Mouse (Mus musculus) gonadal fat pad, adult 2 months (tissue): ENCODE data around the gene Afdn. TPM values are rescaled to one million over a fixed set of nuclear protein-coding genes. Genes with fewer than 3 reads are reported as not detected.
"Not testable (repeated sequence)": the region's sequence is repeated elsewhere in the genome, so short reads cannot be mapped to it uniquely, and the experiment has no call there.

ENCODE experiments used
- DNase-seq: peaks from one replicate; pipeline ENCODE4 v3.0.0-alpha.2; 2012; ENCODE audit warnings: low read depth
- polyA plus RNA-seq: library from polyadenylated mRNA; depleted of rRNA; stranded (reverse); fragments of >200 nt; gene quantifications from 2 replicates; pipeline ENCODE4 v1.2.3, GENCODE M21; 2012

Gene Afdn
- polyA plus RNA-seq, 1 experiment: 59.9 TPM

- peak; percentile 80 for DNase-seq
These were observed 113.9 kb downstream of the Afdn start for GRCm38 (mm10) chr17:13874245-13874644.

DNA sequence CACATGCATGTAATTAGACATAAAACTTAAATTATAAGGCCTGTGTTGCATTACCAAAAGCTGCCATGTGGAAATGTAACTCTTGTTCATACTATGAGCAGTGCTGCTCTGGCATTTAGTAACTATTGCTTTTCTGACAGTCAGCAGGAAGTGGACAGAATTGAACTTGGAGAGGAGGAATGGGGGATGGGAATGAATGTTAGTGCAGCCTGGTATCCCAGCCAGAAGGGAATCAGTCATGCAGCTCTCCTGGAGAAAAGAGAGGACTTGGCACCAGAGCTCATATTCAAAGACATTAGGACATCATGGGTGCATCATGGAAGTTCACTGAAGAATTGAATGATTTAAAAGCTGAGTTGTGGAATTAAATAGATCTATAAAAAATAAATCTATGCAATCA lies 117.1 kb downstream of the Afdn start:
- no peak for DNase-seq

GRCm38 (mm10) chr17:13879731-13880130 lies 119.4 kb downstream of the Afdn start:
- DNase-seq: no peak

GRCm38 (mm10) chr17:13883540-13883939 lies 123.2 kb downstream of the Afdn start:
- DNase-seq: no peak

GRCm38 (mm10) chr17:13889818-13890434 lies 129.6 kb downstream of the Afdn start:
- DNase-seq: no peak

- DNase-seq: no peak
These were observed 130.6 kb downstream of the Afdn start for GRCm38 (mm10) chr17:13890932-13891331.

DNA sequence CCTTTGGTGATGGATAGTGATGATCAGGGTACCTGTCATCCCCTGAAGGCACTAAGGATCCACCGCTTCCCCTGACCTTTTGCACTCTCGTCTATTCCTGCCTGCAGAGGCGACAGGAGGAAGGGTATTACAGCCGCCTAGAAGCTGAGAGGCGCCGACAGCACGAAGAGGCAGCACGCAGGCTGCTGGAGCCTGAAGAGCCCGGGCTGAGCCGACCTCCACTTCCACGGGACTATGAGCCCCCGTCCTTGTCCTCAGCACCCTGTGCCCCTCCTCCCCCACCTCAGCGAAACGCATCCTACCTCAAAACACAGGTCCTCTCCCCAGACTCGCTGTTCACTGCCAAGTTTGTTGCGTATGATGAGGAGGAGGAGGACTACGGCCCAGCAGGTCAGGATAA lies 138.5 kb downstream of the Afdn start:
- DNase-seq: no peak

- DNase-seq: no peak
These were observed 138.9 kb downstream of the Afdn start for GRCm38 (mm10) chr17:13899241-13899640.

GRCm38 (mm10) chr17:13903793-13904192 lies 143.5 kb downstream of the Afdn start:
- DNase-seq: no peak

DNA sequence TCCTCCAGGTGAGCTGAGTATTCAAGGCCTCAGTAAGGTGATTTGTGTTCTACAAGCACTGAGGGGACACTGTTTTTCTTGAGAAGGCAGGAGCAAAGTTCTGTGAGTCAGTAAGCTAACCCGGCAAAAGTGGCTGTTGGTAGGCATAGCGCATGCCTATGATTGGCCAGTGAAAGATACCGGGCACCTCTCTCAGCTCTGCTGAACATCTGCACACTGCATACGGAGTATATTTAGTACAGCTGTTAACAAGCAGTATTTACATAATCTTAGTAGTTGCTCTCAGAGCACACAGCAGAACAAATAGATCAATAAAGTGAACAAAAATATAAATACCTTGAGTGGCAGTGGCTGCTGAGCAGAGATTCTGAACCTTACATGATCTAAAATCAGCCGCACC lies 146.7 kb downstream of the Afdn start:
- no peak for DNase-seq

- no peak for DNase-seq
These were observed 147.3 kb downstream of the Afdn start for GRCm38 (mm10) chr17:13907681-13908080.

DNA sequence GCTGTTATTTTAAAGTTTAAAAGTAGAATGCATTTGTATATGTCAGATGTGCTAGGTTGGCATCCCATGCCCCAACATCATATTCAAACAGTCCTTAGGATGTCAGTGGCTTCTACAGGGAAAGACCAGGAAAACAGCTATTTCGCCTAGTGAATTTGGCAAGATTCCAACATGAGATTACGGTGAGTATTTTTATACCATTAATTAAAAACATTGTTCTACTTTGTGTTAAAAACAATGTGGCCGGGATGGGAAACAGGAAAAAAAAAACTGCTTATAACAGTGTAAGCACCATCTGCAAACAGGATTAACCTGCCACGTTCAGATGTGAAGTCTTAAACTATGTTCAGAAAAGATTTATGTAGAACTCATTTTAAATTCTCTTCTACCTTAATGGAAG lies 153.6 kb downstream of the Afdn start:
- DNase-seq: no peak

DNA sequence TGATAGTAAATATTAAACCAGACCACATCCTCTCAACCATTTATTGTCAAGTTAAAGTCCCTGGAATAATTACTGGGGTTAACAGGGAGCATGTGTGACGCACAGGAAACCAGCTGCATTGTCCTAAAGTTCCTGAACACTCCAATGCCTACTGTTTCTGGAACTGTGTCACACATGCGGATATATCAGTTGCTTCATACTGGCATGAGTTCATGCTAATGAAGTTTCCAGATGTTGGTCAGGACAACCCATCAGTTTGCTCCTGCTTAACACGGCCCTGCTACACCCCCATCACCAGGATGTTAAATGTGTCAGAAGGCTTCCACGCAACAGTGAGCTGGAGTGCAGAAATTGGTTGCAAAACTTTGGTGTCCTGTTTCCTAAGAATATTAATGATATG lies 154.2 kb downstream of the Afdn start:
- DNase-seq: no peak

DNA sequence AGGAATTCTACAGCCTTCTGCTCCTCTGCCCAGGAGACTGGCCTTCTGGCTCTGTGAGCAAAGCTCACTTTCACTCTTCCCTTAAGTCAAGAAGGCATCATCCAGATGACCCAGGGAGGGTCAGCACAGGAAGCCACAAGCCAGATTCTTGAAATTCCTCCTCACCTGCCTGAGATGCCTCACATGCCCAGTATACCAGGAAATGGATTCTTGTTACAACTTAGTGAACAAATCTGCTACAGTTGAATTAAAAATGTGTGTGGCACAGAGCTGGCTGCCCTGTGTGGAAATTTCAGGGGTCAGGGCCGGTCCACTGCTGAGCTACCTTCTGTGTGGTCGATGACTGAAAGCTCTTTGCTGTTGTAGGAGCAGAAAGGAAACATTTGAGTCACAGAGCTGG lies 160.4 kb downstream of the Afdn start:
- no peak for DNase-seq

GRCm38 (mm10) chr17:13923418-13923817 lies 163.1 kb downstream of the Afdn start:
- peak; percentile 81 for DNase-seq

DNA sequence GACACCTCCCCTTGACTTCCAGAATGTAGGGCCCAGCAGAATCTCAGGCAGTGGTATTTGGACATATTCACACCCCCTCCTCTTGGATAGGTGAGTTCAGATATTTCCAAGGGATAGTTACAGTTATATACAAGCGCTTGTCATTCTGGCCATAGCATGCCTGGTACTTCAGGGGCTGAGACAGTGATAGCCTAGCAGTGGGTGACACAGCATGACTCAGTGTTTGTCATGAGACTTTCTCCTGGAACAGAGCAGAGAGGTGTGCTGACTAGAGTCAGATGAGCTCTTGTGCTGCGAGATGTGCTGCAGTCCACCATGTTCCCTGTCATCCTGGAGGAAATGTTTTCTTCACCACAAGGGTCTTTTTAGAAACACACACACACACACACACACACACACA lies 164.2 kb downstream of the Afdn start:
- no peak for DNase-seq

GRCm38 (mm10) chr17:13925931-13926330 lies 165.6 kb downstream of the Afdn start:
- DNase-seq: no peak

DNA sequence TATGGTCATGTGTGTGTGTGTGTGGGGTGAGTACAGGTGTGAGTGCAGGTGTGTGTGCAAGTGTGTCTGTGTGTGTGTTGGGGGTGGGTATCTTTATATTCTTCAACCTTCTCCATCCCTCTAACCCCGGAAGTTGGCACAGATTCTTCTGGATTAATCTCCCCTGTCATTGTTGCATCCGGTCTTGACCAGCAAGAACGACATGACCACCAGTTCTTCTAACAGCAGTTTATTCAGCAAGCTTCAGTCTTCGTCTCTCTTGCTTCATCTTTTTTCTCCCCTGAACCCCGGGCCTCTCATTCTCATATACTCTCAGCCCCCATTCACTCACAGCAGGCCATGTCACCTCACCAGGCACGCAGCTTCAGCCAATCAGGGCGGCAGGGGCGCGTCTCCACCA lies 170.1 kb downstream of the Afdn start:
- no peak for DNase-seq

- DNase-seq: not testable (repeated sequence)
These were observed 175.0 kb downstream of the Afdn start for GRCm38 (mm10) chr17:13935364-13935763.

GRCm38 (mm10) chr17:13937787-13938186 lies 177.4 kb downstream of the Afdn start:
- no peak for DNase-seq

DNA sequence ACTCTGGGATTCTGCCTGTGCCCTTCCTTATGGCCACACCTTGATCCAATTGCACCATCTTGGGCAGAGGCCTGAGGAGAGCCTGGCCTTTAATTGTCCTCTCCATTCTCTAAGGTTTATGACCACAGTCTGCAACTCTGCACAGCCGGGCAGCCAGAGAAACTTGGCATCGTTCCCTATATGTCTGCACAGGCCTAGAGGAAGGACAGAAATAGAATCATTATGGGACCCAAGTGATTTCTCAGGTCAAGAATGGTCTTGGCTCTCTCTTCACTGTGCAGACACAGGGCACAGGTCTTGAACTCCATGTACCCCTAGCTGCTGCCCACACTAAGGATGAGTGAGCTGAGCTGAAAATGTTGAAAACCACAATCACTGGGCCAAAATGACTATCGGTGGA lies 178.3 kb downstream of the Afdn start:
- DNase-seq: no peak

- not testable (repeated sequence) for DNase-seq
These were observed 178.9 kb downstream of the Afdn start for GRCm38 (mm10) chr17:13939231-13939630.

- DNase-seq: no peak
These were observed 180.1 kb downstream of the Afdn start for GRCm38 (mm10) chr17:13940487-13940886.

- DNase-seq: not testable (repeated sequence)
These were observed 187.7 kb downstream of the Afdn start, which contains the start of gene Gm7168 for GRCm38 (mm10) chr17:13948073-13948472. Gm7168 (plus strand) TSS chr17:13948373.
